Mouse (Mus musculus): Measurements from ENCODE around the gene Srd5a1. TPM values are rescaled to one million over a fixed set of nuclear protein-coding genes. Genes with fewer than 3 reads are reported as not detected.

Srd5a1 gene
- 30.0 and 30.6 TPM in 2 replicates for polyA plus RNA-seq (2015; fragmentation: Nextera tagmentation; extraction: Ambion mirVana)

DNA sequence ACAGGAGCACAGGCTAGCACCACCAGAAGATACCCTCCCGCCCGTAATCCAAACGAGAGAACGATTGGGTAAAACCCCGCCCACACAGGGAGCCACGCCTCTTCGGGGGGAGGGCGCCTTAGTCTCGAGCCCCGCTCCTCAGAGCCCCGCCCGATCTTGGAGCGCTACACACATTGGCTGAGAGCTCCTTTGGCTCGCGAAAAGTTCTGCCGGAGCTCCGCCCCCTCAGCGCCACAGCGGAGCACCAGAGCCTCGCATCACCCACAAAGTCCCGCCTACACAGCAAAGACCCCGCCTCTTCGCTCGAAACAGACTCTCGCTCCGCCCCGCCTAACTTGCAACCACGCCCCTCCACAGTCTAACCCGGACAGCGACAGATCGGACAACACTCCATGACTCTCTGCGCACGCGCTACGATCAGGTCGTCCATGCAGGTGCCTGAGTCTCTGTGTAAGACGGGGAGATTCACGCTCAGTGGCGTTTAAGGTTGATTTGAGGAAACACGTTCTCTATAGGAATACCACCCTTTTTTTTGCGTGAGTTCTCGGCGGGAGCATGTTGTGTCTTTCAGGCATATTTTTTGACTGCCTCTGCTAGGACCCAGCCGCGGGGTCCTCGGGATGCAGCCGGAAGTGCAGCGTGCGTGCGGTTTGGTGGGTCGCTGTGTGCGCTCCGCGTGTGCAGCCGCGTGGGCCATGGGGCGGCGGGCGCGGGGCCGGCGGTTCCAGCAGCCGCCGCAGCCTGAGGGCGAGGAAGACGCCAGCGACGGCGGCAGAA lies at the start of gene Srd5a1:
TSS of gene Srd5a1 (minus strand) at position 45 of the 777 bp plus-strand sequence.
- Histone ChIP-seq H3K4me3 (peak within 1 kb of the TSS; percentile 99), H3K4me1 (peaks cover 21% of the 10 kb centered on the region), H3K9ac (peak within 1 kb of the TSS; percentile 68), H3K27ac (peak within 1 kb of the TSS; percentile 75), H3K4me2 (peak within 1 kb of the TSS; percentile 95), H3K27me3 (replicated peaks) (no peaks in the 10 kb centered on the region), H3K9me3 (no peaks in the 10 kb centered on the region), H3K36me3 (replicated peaks) (peaks cover 21% of the 10 kb centered on the region)
- under 1% methylated on average over 69 of the region's 69 CpGs for WGBS
- peak; percentile 98 for ATAC-seq (replicated peaks)

DNA sequence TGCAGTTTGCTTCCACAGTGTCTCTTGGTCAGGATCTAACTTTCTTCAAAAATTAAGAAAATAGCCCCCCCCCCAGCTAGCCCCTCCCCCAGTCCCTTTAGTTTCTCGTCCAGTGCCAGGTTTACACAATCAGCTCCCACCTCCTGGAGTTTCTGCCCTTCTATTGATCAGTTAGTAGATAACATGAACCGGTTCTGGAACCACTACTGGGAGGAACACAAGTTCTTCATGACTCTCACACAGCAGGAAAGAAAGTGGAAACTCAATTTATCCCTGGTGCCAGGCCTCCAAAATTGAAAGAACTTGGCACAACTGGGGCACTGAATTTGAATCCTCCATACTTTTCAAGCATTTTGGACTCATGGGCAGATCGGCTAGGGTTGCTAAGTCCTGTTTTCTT lies 43.3 kb upstream of the Srd5a1 start:
- no peaks in the 10 kb centered on the region for H3K9me3 ChIP-seq

DNA sequence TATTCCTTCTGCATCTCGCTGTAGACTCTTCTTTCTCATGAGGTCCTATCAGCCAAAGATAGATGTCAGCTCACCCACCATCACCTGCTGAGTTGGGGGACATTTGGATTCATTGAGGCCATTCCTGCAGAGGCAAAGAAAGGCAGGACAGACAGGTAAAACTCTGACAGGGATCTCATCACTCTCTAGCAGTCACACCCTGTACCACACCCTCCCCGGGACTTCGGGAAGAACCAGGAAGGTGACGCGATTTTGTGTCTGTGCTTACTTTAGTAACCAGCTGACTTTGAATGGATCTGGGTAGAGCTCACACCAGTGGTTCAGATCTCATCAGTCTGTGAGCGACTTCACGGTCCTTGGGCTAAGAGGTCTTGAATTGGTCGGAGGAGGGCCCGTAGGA lies 35.2 kb upstream of the Srd5a1 start:
- 81% methylated on average over 9 of the region's 9 CpGs for WGBS
- Histone ChIP-seq H3K27me3 (replicated peaks) (no peaks in the 10 kb centered on the region), H3K4me1 (no peaks in the 10 kb centered on the region), H3K36me3 (replicated peaks) (no peaks in the 10 kb centered on the region), H3K9ac (no peak overlapping the region), H3K4me2 (no peak overlapping the region), H3K4me3 (no peak overlapping the region), H3K9me3 (no peaks in the 10 kb centered on the region), H3K27ac (no peak overlapping the region)
- ATAC-seq (replicated peaks) = no peak

More for the DNA sequence above, 43.3 kb upstream of the Srd5a1 start:
- no peaks in the 10 kb centered on the region for H3K4me1 ChIP-seq
- H3K36me3 ChIP-seq (replicated peaks) = no peaks in the 10 kb centered on the region
- no peak overlapping the region for H3K4me3 ChIP-seq
- no peak overlapping the region for H3K27ac ChIP-seq
- no peak overlapping the region for H3K9ac ChIP-seq
- H3K27me3 ChIP-seq (replicated peaks) = no peaks in the 10 kb centered on the region
- no peak overlapping the region for H3K4me2 ChIP-seq
- no peak for ATAC-seq (replicated peaks)
- 79% methylated on average over 3 of the region's 3 CpGs for WGBS

DNA sequence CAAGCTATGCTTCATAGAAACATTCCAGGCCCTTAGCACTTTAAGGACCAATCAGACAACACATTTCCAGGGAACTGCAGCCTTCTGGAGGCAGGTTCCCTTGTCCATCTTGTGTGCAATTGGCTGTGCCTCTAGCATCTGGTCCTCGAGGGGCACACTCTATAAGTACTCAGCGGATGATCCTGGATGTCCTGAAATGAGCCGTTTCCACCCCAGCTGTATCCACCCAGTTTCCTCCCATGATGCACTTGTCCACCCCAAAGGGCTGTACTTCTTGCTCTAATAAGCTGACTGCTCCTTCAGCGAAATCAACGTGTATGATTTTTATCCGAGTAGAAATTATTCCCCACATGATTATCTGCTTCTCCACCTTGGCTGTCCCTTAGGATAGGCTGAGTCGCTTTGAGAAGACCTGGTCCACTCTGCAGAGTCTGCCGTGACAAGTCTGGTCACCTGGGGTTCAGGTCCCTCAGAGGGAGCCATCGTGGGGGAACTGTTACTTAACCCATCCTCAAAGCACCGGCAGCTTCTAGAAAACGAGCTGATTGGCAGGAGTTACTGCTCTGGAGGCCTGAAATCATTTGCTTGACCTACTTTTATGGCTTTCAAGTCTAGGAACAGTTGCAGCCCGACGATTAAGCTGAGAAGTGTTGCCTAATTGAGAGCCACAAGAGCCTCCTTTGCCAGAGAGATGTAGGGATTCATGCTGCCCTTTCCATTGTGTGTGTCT lies 34.6 kb upstream of the Srd5a1 start:
- H3K4me1 ChIP-seq = no peaks in the 10 kb centered on the region
- no peak; the same call in 1 of the 2 replicates for ATAC-seq (replicated peaks)
- H3K4me2 ChIP-seq = no peak overlapping the region
- no peaks in the 10 kb centered on the region for H3K27me3 ChIP-seq (replicated peaks)
- H3K4me3 ChIP-seq = no peak overlapping the region
- H3K27ac ChIP-seq = no peak overlapping the region
- WGBS = 64% methylated on average over 13 of the region's 13 CpGs
- no peaks in the 10 kb centered on the region for H3K36me3 ChIP-seq (replicated peaks)
- H3K9ac ChIP-seq = no peak overlapping the region
- H3K9me3 ChIP-seq = no peaks in the 10 kb centered on the region

DNA sequence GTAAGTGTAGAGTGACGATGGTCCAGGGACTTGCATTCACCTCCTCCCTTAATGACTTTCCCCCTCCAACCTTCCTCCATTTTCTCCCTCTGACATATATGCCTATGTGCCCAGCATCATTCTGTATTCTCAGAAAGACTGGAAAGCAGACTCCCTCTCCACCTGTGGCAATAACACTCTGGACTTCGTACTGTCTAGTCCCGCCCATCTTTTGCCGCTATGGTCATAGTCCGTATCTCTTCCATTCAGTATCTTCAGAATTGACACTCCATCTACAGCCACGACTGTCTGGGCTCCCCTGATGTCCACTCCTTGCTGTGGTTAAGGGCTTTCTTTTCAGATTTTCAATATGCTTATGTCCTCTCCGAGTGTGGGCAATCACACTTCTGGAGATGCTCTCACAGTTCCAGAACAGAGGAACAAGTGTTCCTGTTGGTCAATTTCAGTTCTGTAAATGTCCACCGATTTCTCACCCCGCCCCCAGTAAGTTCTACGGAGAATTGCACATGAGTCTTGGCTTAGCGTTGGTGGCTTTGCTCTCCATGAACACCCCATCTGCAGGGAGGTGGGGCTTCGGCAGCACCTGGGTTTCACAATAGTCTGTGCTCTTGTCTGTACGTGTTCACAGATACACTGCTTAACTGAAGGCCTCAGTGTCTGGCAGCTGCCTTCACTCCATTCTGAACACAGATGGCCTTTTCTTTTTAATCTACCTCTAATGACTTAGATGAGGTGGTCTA lies 33.4 kb upstream of the Srd5a1 start:
- no peaks in the 10 kb centered on the region for H3K4me1 ChIP-seq
- WGBS = 84% methylated on average over 13 of the region's 13 CpGs
- H3K36me3 ChIP-seq (replicated peaks) = no peaks in the 10 kb centered on the region; the same call in 1 of the 2 replicates
- H3K4me3 ChIP-seq = no peak overlapping the region
- no peaks in the 10 kb centered on the region for H3K27me3 ChIP-seq (replicated peaks)
- no peak overlapping the region for H3K9ac ChIP-seq
- ATAC-seq (replicated peaks) = no peak
- no peak overlapping the region for H3K4me2 ChIP-seq
- H3K27ac ChIP-seq = no peak overlapping the region
- H3K9me3 ChIP-seq = no peaks in the 10 kb centered on the region

DNA sequence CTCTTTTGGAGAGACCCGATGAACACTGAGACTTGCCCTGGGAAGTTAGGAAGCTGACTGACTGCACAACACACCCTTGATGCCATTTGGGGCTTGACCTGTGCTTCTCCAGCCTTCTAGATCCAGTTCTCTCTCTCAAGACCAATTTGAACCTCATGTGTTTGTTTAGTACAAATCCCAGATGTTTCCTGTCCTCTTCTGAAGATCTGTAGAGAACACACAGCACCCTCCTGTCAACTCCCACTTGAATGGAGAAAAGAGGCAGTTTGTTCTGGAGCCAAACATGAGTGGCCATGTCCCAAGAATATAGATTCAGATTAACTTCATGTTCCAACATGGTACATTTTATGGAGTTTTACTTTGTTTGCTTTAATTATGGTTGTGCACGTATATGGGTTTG lies 32.7 kb upstream of the Srd5a1 start:
- no peaks in the 10 kb centered on the region for H3K9me3 ChIP-seq
- ATAC-seq (replicated peaks) = no peak
- H3K27ac ChIP-seq = no peak overlapping the region
- H3K4me2 ChIP-seq = no peak overlapping the region
- H3K4me1 ChIP-seq = no peaks in the 10 kb centered on the region
- H3K4me3 ChIP-seq = no peak overlapping the region
- H3K36me3 ChIP-seq (replicated peaks) = no peaks in the 10 kb centered on the region; the same call in 1 of the 2 replicates
- no peak overlapping the region for H3K9ac ChIP-seq
- H3K27me3 ChIP-seq (replicated peaks) = no peaks in the 10 kb centered on the region
- 92% methylated on average over 2 of the region's 2 CpGs for whole genome bisulfite sequencing

DNA sequence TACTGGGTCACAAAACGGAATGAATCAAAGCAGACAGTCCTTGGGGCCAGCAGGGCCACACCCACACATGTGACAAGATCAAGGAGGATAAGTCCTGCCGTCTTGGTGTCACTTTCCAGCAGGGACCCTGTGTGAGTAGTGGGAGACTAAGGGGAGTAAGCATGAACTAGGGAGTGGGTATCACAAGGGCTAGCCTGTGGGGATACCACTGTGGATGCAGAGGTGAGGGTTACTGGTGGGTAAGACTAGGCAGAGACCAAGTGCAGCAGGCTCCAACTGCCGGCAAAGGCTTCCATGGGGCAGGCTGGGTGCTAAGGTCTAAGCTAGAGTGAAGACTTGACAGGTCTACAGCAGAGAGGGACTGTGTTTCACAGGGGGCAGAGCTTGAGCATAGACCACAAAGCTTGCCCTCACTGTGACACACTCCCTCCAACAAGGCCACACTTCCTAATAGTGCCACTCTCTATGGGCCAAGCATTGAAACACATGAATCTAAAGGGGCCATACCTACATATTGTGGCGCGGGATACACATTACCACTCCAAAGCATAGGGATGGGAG lies 31.5 kb upstream of the Srd5a1 start:
- Histone ChIP-seq H3K9ac (no peak overlapping the region), H3K4me3 (no peak overlapping the region), H3K4me1 (no peaks in the 10 kb centered on the region), H3K9me3 (no peaks in the 10 kb centered on the region), H3K27me3 (replicated peaks) (no peaks in the 10 kb centered on the region), H3K4me2 (no peak overlapping the region), H3K27ac (no peak overlapping the region), H3K36me3 (replicated peaks) (no peaks in the 10 kb centered on the region; the same call in 1 of the 2 replicates)
- 80% methylated on average over 5 of the region's 5 CpGs for WGBS
- ATAC-seq (replicated peaks) = no peak

DNA sequence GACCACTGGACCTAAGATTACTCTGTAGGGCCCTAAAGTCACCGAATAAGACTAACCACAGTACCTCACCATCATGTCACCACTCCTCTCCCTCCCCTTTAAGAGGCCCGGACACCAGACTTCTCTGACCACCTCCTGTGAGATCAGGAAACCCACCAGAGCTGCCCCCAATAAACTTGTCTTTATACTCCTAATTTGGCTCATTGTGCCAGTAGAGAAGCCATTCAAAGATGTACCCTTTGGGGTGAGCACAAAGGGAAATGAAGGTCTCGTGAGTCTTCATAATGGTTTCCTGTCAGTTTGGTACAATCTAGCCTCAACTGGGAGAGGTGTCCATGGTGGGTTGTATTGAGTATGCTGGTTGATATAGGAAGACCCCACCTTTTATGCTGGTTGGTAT lies 29.8 kb upstream of the Srd5a1 start:
- Histone ChIP-seq H3K9me3 (no peaks in the 10 kb centered on the region), H3K9ac (no peak overlapping the region), H3K27me3 (replicated peaks) (no peaks in the 10 kb centered on the region), H3K4me3 (no peak overlapping the region), H3K27ac (no peak overlapping the region), H3K4me1 (no peaks in the 10 kb centered on the region), H3K36me3 (replicated peaks) (peaks cover 3% of the 10 kb centered on the region; the same call in 1 of the 2 replicates), H3K4me2 (no peak overlapping the region)
- no peak for ATAC-seq (replicated peaks)
- WGBS = 95% methylated on average over 3 of the region's 3 CpGs

DNA sequence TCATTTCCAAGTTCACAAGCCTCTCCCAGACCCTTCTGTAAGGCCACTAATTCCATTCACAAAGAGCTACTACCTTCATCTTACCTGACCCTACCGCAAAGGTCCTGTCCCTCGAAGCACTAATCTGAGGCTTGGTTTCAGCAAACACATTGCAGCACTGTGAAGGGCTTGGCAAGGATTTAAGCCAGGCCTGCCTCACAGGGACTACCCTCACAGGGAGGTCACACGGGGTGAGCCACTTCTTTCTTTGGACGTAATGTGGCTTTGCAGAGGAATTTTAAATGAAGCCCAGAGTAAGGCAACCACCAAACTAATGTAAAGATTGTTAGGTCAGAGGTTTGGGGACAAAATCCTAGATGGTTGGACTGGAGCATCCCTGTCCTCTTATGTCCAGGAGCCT lies 29.3 kb upstream of the Srd5a1 start:
- no peak overlapping the region for H3K4me2 ChIP-seq
- peaks cover 7% of the 10 kb centered on the region for H3K36me3 ChIP-seq (replicated peaks)
- H3K9me3 ChIP-seq = no peaks in the 10 kb centered on the region
- no peak overlapping the region for H3K9ac ChIP-seq
- H3K4me3 ChIP-seq = no peak overlapping the region
- ATAC-seq (replicated peaks) = no peak
- H3K27ac ChIP-seq = no peak overlapping the region
- WGBS = 82% methylated on average over 4 of the region's 4 CpGs
- H3K4me1 ChIP-seq = no peaks in the 10 kb centered on the region
- H3K27me3 ChIP-seq (replicated peaks) = no peaks in the 10 kb centered on the region

DNA sequence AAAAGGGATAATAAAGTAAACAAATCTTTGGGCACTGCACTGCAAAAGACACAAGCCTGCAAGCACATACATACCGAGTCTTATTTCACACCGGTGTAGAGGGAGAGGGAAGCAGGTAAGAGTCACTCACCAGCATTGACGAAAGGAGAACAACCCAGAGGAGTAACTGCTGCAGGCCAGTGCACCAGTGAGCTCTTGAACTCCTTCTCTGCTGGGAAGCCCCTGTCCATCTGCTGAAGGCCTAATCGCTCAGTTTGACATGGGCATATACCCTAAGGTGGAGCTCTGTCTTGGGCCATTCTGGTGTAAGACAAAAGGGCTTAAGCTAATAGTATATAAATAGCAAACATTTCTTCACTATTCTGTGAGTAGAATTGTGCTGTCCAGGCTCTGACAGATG lies 28.9 kb upstream of the Srd5a1 start:
- Histone ChIP-seq H3K36me3 (replicated peaks) (peaks cover 11% of the 10 kb centered on the region), H3K9ac (no peak overlapping the region), H3K27ac (no peak overlapping the region), H3K27me3 (replicated peaks) (no peaks in the 10 kb centered on the region), H3K9me3 (no peaks in the 10 kb centered on the region), H3K4me3 (no peak overlapping the region), H3K4me1 (no peaks in the 10 kb centered on the region), H3K4me2 (no peak overlapping the region)
- WGBS = 94% methylated on average over 4 of the region's 4 CpGs
- no peak for ATAC-seq (replicated peaks)

DNA sequence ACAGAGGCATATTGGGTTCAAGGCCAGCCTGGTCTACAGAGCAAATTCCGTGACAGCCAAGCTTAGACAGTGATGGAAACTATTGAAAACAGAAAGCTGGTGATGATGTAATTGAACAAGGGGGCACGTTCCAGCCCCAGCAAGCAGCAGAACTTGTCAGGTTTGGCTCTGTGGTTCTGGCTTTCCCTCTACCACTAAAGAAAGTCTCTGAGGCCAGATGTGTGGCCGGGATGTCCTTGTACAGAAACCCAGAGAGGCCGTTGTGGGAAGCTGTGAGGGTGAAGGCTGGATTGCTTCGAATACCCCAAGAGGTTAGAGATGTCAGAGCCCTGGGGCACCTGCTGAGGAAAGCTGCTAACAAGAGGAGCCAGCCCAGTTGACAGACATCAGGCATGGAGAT lies 28.0 kb upstream of the Srd5a1 start:
- H3K9me3 ChIP-seq = no peaks in the 10 kb centered on the region
- peaks cover 19% of the 10 kb centered on the region for H3K36me3 ChIP-seq (replicated peaks)
- 89% methylated on average over 5 of the region's 5 CpGs for WGBS
- no peaks in the 10 kb centered on the region for H3K27me3 ChIP-seq (replicated peaks)
- no peak overlapping the region for H3K4me3 ChIP-seq
- no peak overlapping the region for H3K4me2 ChIP-seq
- no peak overlapping the region for H3K27ac ChIP-seq
- ATAC-seq (replicated peaks) = no peak
- H3K4me1 ChIP-seq = no peaks in the 10 kb centered on the region
- H3K9ac ChIP-seq = no peak overlapping the region

DNA sequence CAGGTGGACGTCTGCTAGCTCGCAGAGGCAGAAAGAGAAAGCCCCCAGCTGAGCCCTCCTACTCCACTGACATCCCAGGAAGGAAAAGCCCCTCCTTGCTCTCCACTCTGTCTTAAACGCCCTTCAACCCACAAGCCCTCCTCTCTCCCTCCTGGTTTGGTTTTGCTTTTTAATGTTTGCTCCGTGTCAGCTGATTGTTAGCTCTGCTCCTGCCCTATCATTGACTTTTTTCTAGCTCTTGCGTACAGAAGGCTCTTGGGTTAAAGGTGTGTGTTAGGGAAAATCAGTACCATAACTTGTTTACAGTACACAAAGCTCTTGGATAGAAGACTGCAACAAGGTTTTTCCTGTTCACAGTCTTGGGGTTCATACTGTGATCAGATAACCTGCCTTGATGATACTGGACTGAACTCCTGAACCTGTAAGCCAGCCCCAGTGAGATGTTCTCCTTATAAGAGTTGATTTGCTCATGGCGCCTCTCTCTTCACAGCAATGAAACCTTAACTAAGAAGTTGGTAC lies 26.9 kb upstream of the Srd5a1 start:
- no peak overlapping the region for H3K27ac ChIP-seq
- no peak for ATAC-seq (replicated peaks)
- H3K36me3 ChIP-seq (replicated peaks) = peaks cover 29% of the 10 kb centered on the region
- H3K27me3 ChIP-seq (replicated peaks) = no peaks in the 10 kb centered on the region
- H3K4me1 ChIP-seq = no peaks in the 10 kb centered on the region
- whole genome bisulfite sequencing = 86% methylated on average over 6 of the region's 6 CpGs
- no peaks in the 10 kb centered on the region for H3K9me3 ChIP-seq
- H3K9ac ChIP-seq = no peak overlapping the region
- H3K4me3 ChIP-seq = no peak overlapping the region
- H3K4me2 ChIP-seq = no peak overlapping the region

Measured in midbrain, embryonic 15.5 days (tissue).